Mouse (Mus musculus) forebrain, postnatal 0 days (tissue): ENCODE results near the gene Tcte2. TPM values are rescaled to one million over a fixed set of nuclear protein-coding genes. Genes with fewer than 3 reads are reported as not detected.

Source experiments
- ATAC-seq: fragments of 200-750 bp; cut with Nextera tagmentation; 2 replicates; pipeline ENCODE4 v1.8.0; 2017; ENCODE audit warnings: mild to moderate bottlenecking, moderate library complexity
- DNase-seq: peaks from one replicate; pipeline ENCODE4 v3.0.0-alpha.2; 2015
- H3K27ac ChIP-seq: fragments of 300-500 bp; sonication (generic); 2 replicates; pipeline ENCODE4 v1.5.1; 2014; ENCODE audit warnings: low read depth, mild to moderate bottlenecking, antibody characterized with exemption, low read length, moderate library complexity, mixed read lengths
- H3K27me3 ChIP-seq: fragments of 300-500 bp; sonication (generic); 2 replicates; pipeline ENCODE4 v1.6.1; 2014; ENCODE audit warnings: mild to moderate bottlenecking, low read length, mixed read lengths; ENCODE audit not compliant: insufficient read depth
- H3K36me3 ChIP-seq: fragments of 300-500 bp; sonication (generic); 2 replicates; pipeline ENCODE4 v1.6.1; 2014; ENCODE audit warnings: mild to moderate bottlenecking, moderate library complexity; ENCODE audit not compliant: insufficient read depth
- H3K4me1 ChIP-seq: fragments of 300-500 bp; sonication (generic); 2 replicates; pipeline ENCODE4 v1.6.1; 2014; ENCODE audit warnings: antibody characterized with exemption; ENCODE audit not compliant: insufficient read depth
- H3K4me2 ChIP-seq: fragments of 300-500 bp; sonication (generic); 2 replicates; pipeline ENCODE4 v1.6.1; 2014; ENCODE audit warnings: low read depth, mild to moderate bottlenecking, moderate library complexity
- H3K4me3 ChIP-seq: fragments of 300-500 bp; sonication (generic); 2 replicates; pipeline ENCODE4 v1.5.1; 2014; ENCODE audit warnings: low read depth, low read length, mixed read lengths
- H3K9ac ChIP-seq: fragments of 300-500 bp; sonication (generic); 2 replicates; pipeline ENCODE4 v1.6.1; 2014; ENCODE audit warnings: mild to moderate bottlenecking
- H3K9me3 ChIP-seq: fragments of 300-500 bp; sonication (generic); 2 replicates; pipeline ENCODE4 v1.6.1; 2016; ENCODE audit warnings: low read length
- CTCF ChIP-seq: sonication (generic); IDR thresholded peaks from 2 replicates; pipeline ENCODE4 v1.5.1; 2016; ENCODE audit warnings: antibody characterized with exemption, control low read depth, low read depth
- WGBS: fragments of 180-500 bp; shearing (Covaris S2); extraction: QIAGEN DNeasy Blood & Tissue Kit; methylation state at CpG from one replicate; pipeline ENCODE4 v1.1.7; 2014; 5-methylcytosine and 5-hydroxymethylcytosine counted together
- polyA plus RNA-seq: library from polyadenylated mRNA; unstranded; fragments of >200 nt; fragmentation: Nextera tagmentation; extraction: Ambion mirVana; gene quantifications from 2 replicates; pipeline ENCODE4 v1.2.1, GENCODE M21; 2015
- total RNA-seq: library from RNA; depleted of rRNA; stranded (reverse); fragments of >200 nt; gene quantifications from 2 replicates; pipeline ENCODE4 v1.2.3, GENCODE M21; 2014

Gene Tcte2
- total and polyA plus RNA-seq, 2 experiments from 2014 or later: 10.7 to 22.9 TPM

DNA sequence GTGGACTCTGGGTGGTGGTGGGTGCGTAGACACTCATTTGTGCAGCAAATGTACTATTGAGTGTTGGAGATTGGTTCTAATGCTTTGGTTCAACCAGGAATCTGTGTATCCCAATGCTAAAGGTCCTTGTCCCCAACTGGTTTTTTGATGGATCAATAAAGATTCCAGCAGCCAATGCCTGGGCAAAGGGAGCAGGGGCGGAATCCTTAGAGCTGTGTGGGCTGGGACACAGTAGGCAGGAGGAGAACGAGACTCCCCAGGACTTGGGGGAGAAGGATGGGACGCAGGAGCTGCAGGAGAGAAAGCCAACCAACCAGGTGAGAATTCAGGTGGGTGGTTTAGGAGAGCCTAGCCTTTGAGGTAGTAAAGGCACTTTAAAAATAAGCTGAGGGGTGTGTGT is 63.4 kb downstream of the Tcte2 start:
- H3K27me3 ChIP-seq: no peaks in the 10 kb centered on the region
- no peak overlapping the region for H3K4me3 ChIP-seq
- H3K9ac ChIP-seq: no peak overlapping the region
- no peak for TF ChIP-seq CTCF
- H3K36me3 ChIP-seq: no peaks in the 10 kb centered on the region
- 94% methylated on average over 4 of the region's 4 CpGs for WGBS
- H3K27ac ChIP-seq: no peak overlapping the region
- no peak overlapping the region for H3K4me2 ChIP-seq
- DNase-seq (no peak), ATAC-seq (no peak)
- H3K9me3 ChIP-seq: no peaks in the 10 kb centered on the region
- H3K4me1 ChIP-seq: no peaks in the 10 kb centered on the region

DNA sequence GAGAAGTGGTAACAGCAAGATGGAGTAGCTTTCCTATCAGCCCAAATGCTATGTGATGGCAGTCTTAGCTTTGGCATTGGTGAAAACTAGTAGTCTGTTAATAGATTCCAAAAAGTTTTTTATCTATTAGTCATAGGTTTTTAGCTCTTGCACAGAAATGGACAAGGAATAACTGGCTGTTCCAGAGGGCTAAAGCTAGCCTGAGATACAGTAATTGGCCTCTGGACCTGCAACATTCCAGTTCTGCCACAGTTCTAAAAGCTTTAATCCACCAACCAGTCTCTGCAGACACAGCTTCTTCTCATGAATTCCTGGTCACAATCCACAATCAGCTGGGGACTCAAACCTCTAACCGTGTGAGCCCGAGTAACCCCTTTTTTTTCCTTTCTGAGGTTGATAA is 64.0 kb downstream of the Tcte2 start:
- Histone ChIP-seq H3K4me3 (no peak overlapping the region), H3K27me3 (no peaks in the 10 kb centered on the region), H3K9ac (no peak overlapping the region), H3K4me1 (no peaks in the 10 kb centered on the region), H3K9me3 (no peaks in the 10 kb centered on the region), H3K36me3 (no peaks in the 10 kb centered on the region), H3K27ac (no peak overlapping the region), H3K4me2 (no peak overlapping the region)
- TF ChIP-seq CTCF: no peak
- WGBS: 94% methylated on average over 2 of the region's 2 CpGs
- no peak for DNase-seq
- no peak for ATAC-seq

DNA sequence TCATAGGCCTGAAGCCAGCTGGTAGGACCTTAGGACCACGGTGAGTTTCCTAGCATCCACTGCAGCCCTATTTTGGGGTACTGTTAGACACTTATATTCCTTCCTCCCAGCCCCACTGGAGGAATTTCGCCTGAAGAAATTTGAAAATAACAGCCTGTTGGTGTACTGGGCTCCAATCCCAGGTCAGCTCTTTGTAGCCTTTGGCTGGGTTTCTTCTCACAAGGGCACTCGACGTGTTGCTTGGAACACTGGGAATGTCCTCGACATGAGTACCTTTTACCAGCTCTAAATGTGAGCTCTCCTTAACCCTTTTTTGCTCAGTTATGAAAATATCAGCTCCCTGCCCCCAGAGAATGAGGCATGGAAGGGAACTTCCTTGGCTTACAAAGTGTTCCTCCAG is 65.7 kb downstream of the Tcte2 start:
- no peaks in the 10 kb centered on the region for H3K27me3 ChIP-seq
- H3K9ac ChIP-seq: no peak overlapping the region
- no peak for TF ChIP-seq CTCF
- no peak overlapping the region for H3K4me2 ChIP-seq
- H3K9me3 ChIP-seq: no peaks in the 10 kb centered on the region
- no peaks in the 10 kb centered on the region for H3K4me1 ChIP-seq
- DNase-seq: no peak
- 71% methylated on average over 5 of the region's 5 CpGs for WGBS
- no peak overlapping the region for H3K4me3 ChIP-seq
- H3K36me3 ChIP-seq: no peaks in the 10 kb centered on the region
- no peak overlapping the region for H3K27ac ChIP-seq
- no peak for ATAC-seq

DNA sequence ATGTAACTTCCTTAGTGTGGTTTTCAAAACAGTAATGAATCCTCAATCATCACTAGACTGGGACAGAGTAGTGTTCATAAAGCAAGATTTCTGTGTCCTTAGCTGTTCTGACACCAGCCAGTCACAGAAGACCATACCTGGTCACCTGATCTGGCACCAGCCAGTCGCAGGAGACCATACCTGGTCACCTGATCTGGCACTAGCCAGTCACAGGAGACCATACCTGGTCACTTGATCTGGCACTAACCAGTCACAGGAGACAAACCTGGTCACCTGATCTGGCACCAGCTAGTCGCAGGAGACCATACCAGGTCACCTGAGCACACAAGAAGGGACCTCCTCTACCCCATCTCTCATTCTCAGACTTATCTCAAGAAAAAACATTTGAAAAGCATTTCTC is 66.4 kb downstream of the Tcte2 start:
- Histone ChIP-seq H3K27me3 (no peaks in the 10 kb centered on the region), H3K36me3 (no peaks in the 10 kb centered on the region), H3K9me3 (no peaks in the 10 kb centered on the region), H3K9ac (no peak overlapping the region), H3K4me1 (no peaks in the 10 kb centered on the region), H3K4me2 (no peak overlapping the region), H3K4me3 (no peak overlapping the region), H3K27ac (no peak overlapping the region)
- ATAC-seq (no peak), DNase-seq (no peak)
- no peak for TF ChIP-seq CTCF
- WGBS: 92% methylated on average over 2 of the region's 2 CpGs

DNA sequence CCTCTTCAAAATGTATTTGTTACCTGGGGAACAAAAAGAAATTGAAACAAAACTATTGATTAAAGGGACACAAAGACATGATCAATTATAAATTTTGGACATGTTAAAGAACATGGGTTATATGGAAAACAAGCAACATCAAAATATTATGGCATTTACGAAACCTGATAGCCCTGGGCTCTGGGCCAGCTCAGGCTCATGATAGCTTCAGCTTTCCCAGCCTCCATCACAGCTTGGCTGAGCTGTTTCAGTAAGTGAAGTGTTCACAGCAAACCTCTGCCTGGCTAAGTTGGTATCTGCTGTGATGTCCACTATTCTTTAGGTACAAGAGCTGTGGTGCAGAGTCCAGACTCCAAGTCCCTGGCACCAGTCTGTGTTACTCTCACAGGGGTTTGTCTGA is 67.4 kb downstream of the Tcte2 start:
- DNase-seq (no peak), ATAC-seq (no peak)
- 80% methylated on average over 1 of the region's 1 CpGs for WGBS
- Histone ChIP-seq H3K27ac (no peak overlapping the region), H3K4me1 (no peaks in the 10 kb centered on the region), H3K9ac (no peak overlapping the region), H3K4me2 (no peak overlapping the region), H3K9me3 (no peaks in the 10 kb centered on the region), H3K4me3 (no peak overlapping the region), H3K27me3 (no peaks in the 10 kb centered on the region), H3K36me3 (no peaks in the 10 kb centered on the region)
- no peak for TF ChIP-seq CTCF

DNA sequence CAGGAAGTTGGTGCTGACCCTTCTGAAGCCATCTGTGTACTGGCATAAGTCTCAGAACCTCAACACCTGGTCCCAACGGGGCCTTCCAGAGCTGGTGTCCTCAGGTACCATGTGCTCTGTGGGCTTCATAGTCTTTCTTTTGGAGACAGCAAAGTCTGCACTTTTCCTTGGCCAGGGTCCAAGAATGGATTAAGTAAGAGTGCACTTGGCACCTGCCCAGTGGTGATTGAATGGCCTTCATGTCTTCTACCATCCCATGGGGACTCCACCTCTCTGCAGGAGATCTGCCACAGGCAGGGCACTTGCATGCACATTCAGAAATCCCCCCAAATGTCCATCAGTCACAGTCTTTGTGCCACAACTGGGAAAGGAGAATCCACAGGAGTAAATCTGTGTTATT is 74.0 kb downstream of the Tcte2 start:
- no peak for ATAC-seq
- 72% methylated on average over 1 of the region's 1 CpGs for WGBS
- H3K27ac ChIP-seq: no peak overlapping the region
- no peaks in the 10 kb centered on the region for H3K9me3 ChIP-seq
- no peak overlapping the region for H3K9ac ChIP-seq
- no peak for TF ChIP-seq CTCF
- no peak overlapping the region for H3K4me3 ChIP-seq
- H3K27me3 ChIP-seq: no peaks in the 10 kb centered on the region
- no peaks in the 10 kb centered on the region for H3K4me1 ChIP-seq
- H3K4me2 ChIP-seq: no peak overlapping the region
- no peak for DNase-seq
- no peaks in the 10 kb centered on the region for H3K36me3 ChIP-seq

DNA sequence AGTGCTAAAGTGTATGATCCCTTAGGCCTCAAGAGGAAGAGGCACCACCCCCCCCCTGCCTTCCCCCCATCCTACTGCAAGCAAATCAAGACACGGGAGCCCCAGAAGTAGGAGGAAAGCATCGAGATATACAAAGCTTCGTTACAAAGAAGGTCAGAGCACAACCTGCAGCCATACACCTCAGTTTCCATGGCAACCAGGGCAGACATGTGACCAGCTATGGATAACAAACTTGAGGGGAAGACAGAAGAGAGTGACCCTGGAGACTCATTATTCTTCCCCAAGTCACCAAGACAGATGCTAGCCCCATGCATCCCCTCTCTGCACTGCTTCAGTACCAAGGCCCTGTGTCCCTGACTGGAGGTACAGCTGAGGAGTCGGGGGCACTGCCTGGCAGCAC is 74.5 kb downstream of the Tcte2 start:
- H3K9me3 ChIP-seq: no peaks in the 10 kb centered on the region
- ATAC-seq (no peak), DNase-seq (no peak)
- H3K9ac ChIP-seq: no peak overlapping the region
- no peak overlapping the region for H3K4me3 ChIP-seq
- H3K36me3 ChIP-seq: no peaks in the 10 kb centered on the region
- H3K4me1 ChIP-seq: no peaks in the 10 kb centered on the region
- TF ChIP-seq CTCF: no peak
- no peak overlapping the region for H3K27ac ChIP-seq
- H3K4me2 ChIP-seq: no peak overlapping the region
- WGBS: 52% methylated on average over 4 of the region's 4 CpGs
- H3K27me3 ChIP-seq: no peaks in the 10 kb centered on the region

DNA sequence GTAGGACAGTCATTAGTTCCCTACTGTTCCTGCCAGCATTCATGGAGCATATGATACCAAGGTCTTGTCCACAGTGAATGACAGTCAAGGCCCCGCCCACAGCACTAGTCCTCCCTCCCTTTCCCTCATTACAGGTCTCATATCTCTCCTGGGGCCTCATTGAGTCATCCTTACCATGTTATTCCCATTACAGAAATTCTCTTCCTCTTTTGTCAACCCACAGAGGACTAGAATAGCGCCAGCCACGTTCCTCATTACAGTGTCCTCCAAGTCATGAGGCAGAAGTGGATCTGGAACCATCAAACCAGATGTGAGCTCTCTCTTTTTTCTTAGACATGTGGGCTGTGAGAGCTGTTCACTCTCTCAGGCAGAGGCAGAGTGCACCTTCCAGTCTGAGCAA is 76.0 kb downstream of the Tcte2 start:
- WGBS: 94% methylated on average over 3 of the region's 3 CpGs
- TF ChIP-seq CTCF: no peak
- DNase-seq: no peak

More for the DNA sequence above, 76.0 kb downstream of the Tcte2 start:
- H3K4me3 ChIP-seq: no peak overlapping the region
- no peak overlapping the region for H3K27ac ChIP-seq
- H3K36me3 ChIP-seq: no peaks in the 10 kb centered on the region
- no peaks in the 10 kb centered on the region for H3K9me3 ChIP-seq
- H3K4me1 ChIP-seq: 0 out of 2 replicates have a peak, but pooled peaks cover 5% of the 10 kb centered on the region
- no peak overlapping the region for H3K4me2 ChIP-seq
- no peak overlapping the region for H3K9ac ChIP-seq
- H3K27me3 ChIP-seq: no peaks in the 10 kb centered on the region
- no peak for ATAC-seq
